Mouse (Mus musculus) hindbrain, embryonic 12.5 days (tissue): ENCODE results near the gene Rbm24. TPM values are rescaled to one million over a fixed set of nuclear protein-coding genes. Genes with fewer than 3 reads are reported as not detected.

Experiments used
- ATAC-seq: fragments of 200-750 bp; cut with Nextera tagmentation; 2 replicates; pipeline ENCODE4 v1.8.0; 2017; ENCODE audit warnings: moderate TSS enrichment; ENCODE audit not compliant: low FRiP score
- H3K27ac ChIP-seq: fragments of 300-500 bp; sonication (generic); 2 replicates; pipeline ENCODE4 v1.5.1; 2016; ENCODE audit warnings: mild to moderate bottlenecking
- H3K27me3 ChIP-seq: fragments of 300-500 bp; sonication (generic); 2 replicates; pipeline ENCODE4 v1.6.1; 2016; ENCODE audit warnings: mild to moderate bottlenecking
- H3K36me3 ChIP-seq: fragments of 300-500 bp; sonication (generic); 2 replicates; pipeline ENCODE4 v1.6.1; 2016; ENCODE audit warnings: mild to moderate bottlenecking
- H3K4me1 ChIP-seq: fragments of 300-500 bp; sonication (generic); 2 replicates; pipeline ENCODE4 v1.6.1; 2016
- H3K4me2 ChIP-seq: fragments of 300-500 bp; sonication (generic); replicated peaks from 2 replicates; pipeline ENCODE4 v1.6.1; 2016; ENCODE audit warnings: mild to moderate bottlenecking
- H3K4me3 ChIP-seq: fragments of 300-500 bp; sonication (generic); 2 replicates; pipeline ENCODE4 v1.5.1; 2016; ENCODE audit warnings: mild to moderate bottlenecking
- H3K9ac ChIP-seq: fragments of 300-500 bp; sonication (generic); 2 replicates; pipeline ENCODE4 v1.6.1; 2016; ENCODE audit warnings: mild to moderate bottlenecking, moderate library complexity
- H3K9me3 ChIP-seq: fragments of 300-500 bp; sonication (generic); replicated peaks from 2 replicates; pipeline ENCODE4 v1.6.1; 2016; ENCODE audit warnings: mild to moderate bottlenecking
- WGBS: fragments of 180-500 bp; shearing (Covaris S2); methylation state at CpG from one replicate; pipeline ENCODE4 v1.1.7; 2016; 5-methylcytosine and 5-hydroxymethylcytosine counted together
- polyA plus RNA-seq: library from polyadenylated mRNA; unstranded; fragments of >200 nt; fragmentation: Nextera tagmentation; extraction: Ambion mirVana; gene quantifications from 2 replicates; pipeline ENCODE4 v1.2.1, GENCODE M21; 2016

Gene Rbm24
- polyA plus RNA-seq, 1 experiment from 2014 or later = 2.4 TPM

- Histone ChIP-seq H3K9ac (no peak overlapping the region), H3K9me3 (no peaks in the 10 kb centered on the region)
- ATAC-seq = no peak
These were observed 27.8 kb downstream of the Rbm24 start for GRCm38 (mm10) chr13:46446062-46446461.

GRCm38 (mm10) chr13:46448276-46448675 lies 30.0 kb downstream of the Rbm24 start:
- Histone ChIP-seq H3K9ac (no peak overlapping the region), H3K4me3 (no peak overlapping the region), H3K36me3 (no peaks in the 10 kb centered on the region), H3K4me1 (peaks cover 3% of the 10 kb centered on the region; the same call in 1 of the 2 replicates), H3K27ac (no peak overlapping the region), H3K4me2 (no peak overlapping the region), H3K9me3 (no peaks in the 10 kb centered on the region), H3K27me3 (no peaks in the 10 kb centered on the region)
- 91% methylated on average over 2 of the region's 2 CpGs for WGBS
- no peak for ATAC-seq

More at GRCm38 (mm10) chr13:46446062-46446461, 27.8 kb downstream of the Rbm24 start:
- no peaks in the 10 kb centered on the region for H3K27me3 ChIP-seq
- no peak overlapping the region for H3K4me3 ChIP-seq
- H3K36me3 ChIP-seq = no peaks in the 10 kb centered on the region
- no peak overlapping the region for H3K27ac ChIP-seq
- H3K4me1 ChIP-seq = peaks cover 3% of the 10 kb centered on the region; the same call in 1 of the 2 replicates
- 88% methylated on average over 6 of the region's 6 CpGs for WGBS
- H3K4me2 ChIP-seq = no peak overlapping the region

- 68% methylated on average over 4 of the region's 4 CpGs for WGBS
- Histone ChIP-seq H3K4me1 (no peaks in the 10 kb centered on the region), H3K27ac (no peak overlapping the region), H3K9ac (no peak overlapping the region), H3K27me3 (no peaks in the 10 kb centered on the region), H3K36me3 (no peaks in the 10 kb centered on the region), H3K4me3 (no peak overlapping the region), H3K9me3 (no peaks in the 10 kb centered on the region), H3K4me2 (no peak overlapping the region)
- ATAC-seq = no peak
These were observed 31.7 kb downstream of the Rbm24 start for GRCm38 (mm10) chr13:46449955-46450354.

- no peaks in the 10 kb centered on the region for H3K27me3 ChIP-seq
- no peaks in the 10 kb centered on the region for H3K36me3 ChIP-seq
- ATAC-seq = no peak
- no peak overlapping the region for H3K9ac ChIP-seq
- no peaks in the 10 kb centered on the region for H3K9me3 ChIP-seq
- WGBS = 74% methylated on average over 7 of the region's 7 CpGs
- no peaks in the 10 kb centered on the region for H3K4me1 ChIP-seq
- no peak overlapping the region for H3K27ac ChIP-seq
- no peak overlapping the region for H3K4me3 ChIP-seq
- no peak overlapping the region for H3K4me2 ChIP-seq
These were observed 32.4 kb downstream of the Rbm24 start for GRCm38 (mm10) chr13:46450623-46451022.

GRCm38 (mm10) chr13:46451548-46451947 lies 33.3 kb downstream of the Rbm24 start:
- no peak overlapping the region for H3K27ac ChIP-seq
- 82% methylated on average over 3 of the region's 3 CpGs for WGBS
- no peaks in the 10 kb centered on the region for H3K9me3 ChIP-seq
- H3K4me1 ChIP-seq = no peaks in the 10 kb centered on the region
- H3K27me3 ChIP-seq = no peaks in the 10 kb centered on the region
- ATAC-seq = no peak
- no peaks in the 10 kb centered on the region for H3K36me3 ChIP-seq
- H3K9ac ChIP-seq = no peak overlapping the region
- H3K4me2 ChIP-seq = no peak overlapping the region
- no peak overlapping the region for H3K4me3 ChIP-seq

GRCm38 (mm10) chr13:46459546-46459945 lies 41.3 kb downstream of the Rbm24 start:
- Histone ChIP-seq H3K36me3 (no peaks in the 10 kb centered on the region), H3K9me3 (no peaks in the 10 kb centered on the region), H3K9ac (no peak overlapping the region), H3K27ac (no peak overlapping the region), H3K27me3 (no peaks in the 10 kb centered on the region), H3K4me3 (no peak overlapping the region), H3K4me1 (no peaks in the 10 kb centered on the region), H3K4me2 (no peak overlapping the region)
- ATAC-seq = no peak
- WGBS = 83% methylated on average over 10 of the region's 10 CpGs

GRCm38 (mm10) chr13:46462280-46462679 lies 44.0 kb downstream of the Rbm24 start:
- H3K4me1 ChIP-seq = no peaks in the 10 kb centered on the region
- no peak overlapping the region for H3K4me2 ChIP-seq
- H3K36me3 ChIP-seq = no peaks in the 10 kb centered on the region
- no peak overlapping the region for H3K9ac ChIP-seq
- no peaks in the 10 kb centered on the region for H3K27me3 ChIP-seq
- 89% methylated on average over 4 of the region's 4 CpGs for WGBS
- no peak for ATAC-seq
- no peak overlapping the region for H3K4me3 ChIP-seq
- H3K27ac ChIP-seq = no peak overlapping the region
- H3K9me3 ChIP-seq = no peaks in the 10 kb centered on the region

- no peak overlapping the region for H3K4me2 ChIP-seq
- no peaks in the 10 kb centered on the region for H3K36me3 ChIP-seq
- no peak overlapping the region for H3K27ac ChIP-seq
- no peak for ATAC-seq
- no peaks in the 10 kb centered on the region for H3K9me3 ChIP-seq
- H3K4me1 ChIP-seq = no peaks in the 10 kb centered on the region
- WGBS = 76% methylated on average over 3 of the region's 3 CpGs
- no peaks in the 10 kb centered on the region for H3K27me3 ChIP-seq
- no peak overlapping the region for H3K4me3 ChIP-seq
- no peak overlapping the region for H3K9ac ChIP-seq
These were observed 45.5 kb downstream of the Rbm24 start for GRCm38 (mm10) chr13:46463764-46464163.

GRCm38 (mm10) chr13:46468251-46468650 lies 50.0 kb downstream of the Rbm24 start:
- H3K27me3 ChIP-seq = no peaks in the 10 kb centered on the region
- H3K4me2 ChIP-seq = no peak overlapping the region
- WGBS = 73% methylated on average over 8 of the region's 8 CpGs
- H3K27ac ChIP-seq = no peak overlapping the region
- no peak for ATAC-seq
- no peaks in the 10 kb centered on the region for H3K9me3 ChIP-seq
- H3K36me3 ChIP-seq = no peaks in the 10 kb centered on the region
- no peak overlapping the region for H3K9ac ChIP-seq
- H3K4me1 ChIP-seq = no peaks in the 10 kb centered on the region
- no peak overlapping the region for H3K4me3 ChIP-seq

- Histone ChIP-seq H3K4me2 (no peak overlapping the region), H3K4me1 (no peaks in the 10 kb centered on the region), H3K9ac (no peak overlapping the region), H3K27ac (no peak overlapping the region), H3K9me3 (no peaks in the 10 kb centered on the region), H3K27me3 (no peaks in the 10 kb centered on the region), H3K4me3 (no peak overlapping the region), H3K36me3 (no peaks in the 10 kb centered on the region)
- WGBS = 93% methylated on average over 2 of the region's 2 CpGs
- no peak for ATAC-seq
These were observed 51.3 kb downstream of the Rbm24 start for GRCm38 (mm10) chr13:46469536-46469935.

Other genes with a start within 250 kb of the Rbm24 start
- gene Stmnd1, start 144.7 kb upstream of the Rbm24 start, polyA plus RNA-seq = 0.27 TPM in 1 of 2 replicates, not detected in the other
- 9.4 and 10.2 TPM in 2 replicates for gene Cap2, start 83.4 kb downstream of the Rbm24 start, polyA plus RNA-seq